Comparison of ENCODE assay signal across 8 mouse cellular contexts in genomic region chr10:59907080-59907609, GRCm38 (mm10). TPM values are rescaled to one million over a fixed set of nuclear protein-coding genes. Genes with fewer than 3 reads are reported as not detected.
A peak's percentile ranks its signal among the peaks of the same experiment; 100 is the strongest.
DNase-seq lines count a peak whose midpoint lies in the region; ATAC-seq and TF ChIP-seq lines count a peak whose summit lies in the region.

No protein-coding gene starts in this region.

- H3K9ac ChIP-seq in heart, embryonic 13.5 days, result peak overlapping the region; percentile 66
- no peak overlapping the region for H3K9ac ChIP-seq in limb, embryonic 14.5 days (ENCODE audit: low read depth, low read length, severe bottlenecking)

- no peaks in the 10 kb centered on the region for H3K9me3 ChIP-seq in heart, embryonic 13.5 days
- H3K9me3 ChIP-seq in limb, embryonic 14.5 days (ENCODE audit: control insufficient read depth, low read length), result no peaks in the 10 kb centered on the region

- no peaks in the 10 kb centered on the region for H3K36me3 ChIP-seq in heart, embryonic 13.5 days
- no peaks in the 10 kb centered on the region for H3K36me3 ChIP-seq in limb, embryonic 14.5 days (ENCODE audit: control insufficient read depth, insufficient read depth, low read length)

- peak overlapping the region; percentile 94 for H3K27ac ChIP-seq in heart, embryonic 13.5 days (replicated peaks)
- H3K27ac ChIP-seq in limb, embryonic 14.5 days (replicated peaks; ENCODE audit: low read depth, low read length), result peak overlapping the region; percentile 6; the same call in 1 of the 2 replicates

- WGBS in heart, embryonic 13.5 days, result 67% methylated on average over 3 of the region's 3 CpGs
- WGBS in limb, embryonic 14.5 days, result 76% methylated on average over 3 of the region's 3 CpGs

- ATAC-seq in heart, embryonic 13.5 days (ENCODE audit: extremely low read depth, insufficient number of reproducible peaks, low FRiP score, low TSS enrichment), result no peak
- ATAC-seq in limb, embryonic 14.5 days (ENCODE audit: low FRiP score, low read depth), result no peak

- no peak for TF ChIP-seq POLR2A in limb, embryonic 14.5 days (IDR thresholded peaks at IDR 0.05; ENCODE audit: borderline replicate concordance, extremely low read depth, insufficient read depth, insufficient read length)

- H3K27me3 ChIP-seq in heart, embryonic 13.5 days (replicated peaks), result 0 out of 2 replicates have a peak, but pooled peaks cover 2% of the 10 kb centered on the region
- H3K27me3 ChIP-seq in limb, embryonic 14.5 days (ENCODE audit: control insufficient read depth, insufficient read depth, low read length), result no peaks in the 10 kb centered on the region

- DNase-seq in heart, adult 18-20 months, result no peak
- peak; percentile 38 for DNase-seq in urinary bladder, postnatal 14 days (ENCODE audit: low spot score)
- no peak for DNase-seq in urinary bladder, postnatal 10 days (ENCODE audit: low spot score)
- DNase-seq in limb, embryonic 14.5 days (ENCODE audit: low spot score), result no peak
- DNase-seq in frontal cortex, postnatal 14 days (ENCODE audit: low spot score in 2 of 2), result no peak
- no peak for DNase-seq in left cerebral cortex, adult 9 months (ENCODE audit: low spot score in 2 of 2)
- no peak for DNase-seq in layer of hippocampus, adult 9-10 months (ENCODE audit: low spot score)

- no peak overlapping the region for H3K4me3 ChIP-seq in heart, embryonic 13.5 days
- H3K4me3 ChIP-seq in limb, embryonic 14.5 days (replicated peaks; ENCODE audit: low read length), result no peak overlapping the region

- H3K4me2 ChIP-seq in heart, embryonic 13.5 days, result peak overlapping the region; percentile 33; the same call in 1 of the 2 replicates
- no peak overlapping the region for H3K4me2 ChIP-seq in limb, embryonic 14.5 days (replicated peaks; ENCODE audit: low read depth, low read length, severe bottlenecking)

- peaks cover 67% of the 10 kb centered on the region for H3K4me1 ChIP-seq in heart, embryonic 13.5 days
- H3K4me1 ChIP-seq in limb, embryonic 14.5 days (ENCODE audit: control insufficient read depth, insufficient read depth, low read length), result peaks cover 53% of the 10 kb centered on the region

RNA-seq across cellular contexts. Expression of gene Dnajb12, which starts 27.8 kb away (rescaled TPM):
- polyA plus RNA-seq in heart, embryonic 13.5 days (2015; fragmentation: Nextera tagmentation; extraction: Ambion mirVana), result 22.9 and 23.7 TPM in 2 replicates
- total RNA-seq in heart, adult 18-20 months (2021), result 10 to 100 TPM; 38.6 to 42.3 TPM
- 34.1 and 37.1 TPM in 2 replicates for polyA plus RNA-seq in limb, embryonic 14.5 days (2012; rRNA removed)
- polyA plus RNA-seq in limb, embryonic 14.5 days (2014; fragmentation: Nextera tagmentation; extraction: Ambion mirVana), result 26.0 and 26.3 TPM in 2 replicates

RNA-seq across cellular contexts. Expression of gene Ddit4, which starts 44.5 kb away (rescaled TPM):
- polyA plus RNA-seq in heart, embryonic 13.5 days (2015; fragmentation: Nextera tagmentation; extraction: Ambion mirVana), result 19.7 and 24.5 TPM in 2 replicates
- 100 to 1,000 TPM; 158 to 190 TPM for total RNA-seq in heart, adult 18-20 months (2021)
- polyA plus RNA-seq in limb, embryonic 14.5 days (2012; rRNA removed), result 117 and 138 TPM in 2 replicates
- polyA plus RNA-seq in limb, embryonic 14.5 days (2014; fragmentation: Nextera tagmentation; extraction: Ambion mirVana), result 8.5 and 8.6 TPM in 2 replicates
